Mouse (Mus musculus) G1E-ER4 (cell line): ENCODE results near the gene Eif2b5. TPM values are rescaled to one million over a fixed set of nuclear protein-coding genes. Genes with fewer than 3 reads are reported as not detected.

ENCODE experiments used
- GATA1 ChIP-seq: IDR thresholded peaks from one replicate; pipeline ENCODE4 v1.8.0; 2012; ENCODE audit warnings: low read length, inconsistent platforms
- polyA plus RNA-seq: library from polyadenylated mRNA; stranded (reverse); fragments of >175 nt; gene quantifications from 2 replicates; pipeline ENCODE4 v1.2.3, GENCODE M21; 2012

Eif2b5 gene
- polyA plus RNA-seq, 1 experiment: 41.0 TPM

DNA sequence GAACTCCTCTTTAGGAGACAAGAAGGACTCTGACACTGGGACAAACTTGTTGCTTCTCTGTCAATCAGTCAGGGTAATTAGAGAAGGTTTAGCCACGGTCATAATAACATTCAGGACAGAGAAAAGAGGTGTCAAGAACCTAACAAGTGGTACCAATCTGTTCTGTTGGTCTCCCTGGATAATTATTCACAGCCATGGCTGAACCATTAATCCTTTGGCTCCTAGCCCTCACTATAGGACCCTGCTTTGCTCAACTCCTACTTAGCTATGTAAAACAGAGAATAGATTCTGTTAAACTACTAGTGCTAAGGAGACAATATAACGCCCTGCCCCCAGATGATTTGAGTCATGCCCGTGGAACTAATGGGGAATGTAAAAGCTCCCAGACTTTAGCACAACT lies 12.6 kb upstream of the Eif2b5 start:
- TF ChIP-seq GATA1: no peak

DNA sequence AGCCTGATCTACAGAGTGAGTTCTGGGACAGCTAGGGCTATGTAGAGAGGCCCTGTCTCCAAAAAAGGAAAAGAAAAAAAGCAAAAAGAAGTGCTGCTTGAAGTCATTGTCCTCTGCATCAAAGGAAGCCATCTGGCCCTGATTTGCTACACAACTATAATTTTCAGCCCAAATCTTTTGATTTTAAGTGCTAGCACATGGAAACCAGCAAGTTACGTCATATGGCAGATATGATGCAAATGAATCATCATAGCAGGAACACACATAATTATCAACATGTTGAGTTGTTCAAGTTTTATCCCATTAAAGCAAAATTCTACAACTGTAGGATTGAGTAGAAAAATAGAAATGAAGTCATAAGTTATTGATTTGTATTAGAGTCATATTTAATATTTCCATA lies 10.5 kb upstream of the Eif2b5 start:
- TF ChIP-seq GATA1: no peak

DNA sequence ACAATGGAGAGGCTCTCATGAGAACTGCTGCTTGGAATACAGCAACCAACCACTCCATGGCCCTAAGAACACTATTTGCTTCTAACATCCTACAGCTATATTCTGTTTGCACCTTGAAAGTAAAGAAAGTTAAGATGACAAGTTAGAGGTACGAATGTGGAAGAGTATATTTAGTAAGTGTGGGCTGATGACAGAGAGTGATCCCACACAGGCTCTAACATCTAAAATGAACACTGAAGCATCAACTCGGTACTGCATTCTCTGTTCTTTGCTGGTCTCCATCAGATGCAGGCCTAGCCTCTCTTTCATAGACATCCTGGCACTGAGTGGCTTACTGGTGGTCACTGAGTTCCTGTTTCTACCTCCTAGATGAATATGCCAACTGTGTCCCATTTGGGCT lies 9.4 kb upstream of the Eif2b5 start:
- no peak for TF ChIP-seq GATA1

DNA sequence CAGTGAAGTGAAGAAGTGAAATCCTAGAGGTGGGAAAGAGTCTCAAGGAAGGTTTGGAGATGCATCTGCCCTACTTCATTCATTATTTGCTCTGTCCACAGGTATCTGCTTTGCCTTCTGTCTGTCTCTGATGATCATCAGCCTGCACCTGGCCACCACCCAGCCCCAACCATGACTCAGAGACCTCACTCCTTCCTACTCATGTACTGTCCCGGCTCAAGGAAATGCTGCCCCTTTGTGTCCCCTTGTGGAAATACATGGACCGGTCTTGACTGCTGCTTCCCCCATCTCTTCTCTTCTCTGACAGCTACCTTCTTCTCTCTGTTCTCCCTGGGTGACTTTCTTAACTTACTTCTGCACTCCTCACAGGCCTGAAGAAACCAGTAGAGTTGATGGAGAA lies 8.0 kb upstream of the Eif2b5 start:
- TF ChIP-seq GATA1: no peak

DNA sequence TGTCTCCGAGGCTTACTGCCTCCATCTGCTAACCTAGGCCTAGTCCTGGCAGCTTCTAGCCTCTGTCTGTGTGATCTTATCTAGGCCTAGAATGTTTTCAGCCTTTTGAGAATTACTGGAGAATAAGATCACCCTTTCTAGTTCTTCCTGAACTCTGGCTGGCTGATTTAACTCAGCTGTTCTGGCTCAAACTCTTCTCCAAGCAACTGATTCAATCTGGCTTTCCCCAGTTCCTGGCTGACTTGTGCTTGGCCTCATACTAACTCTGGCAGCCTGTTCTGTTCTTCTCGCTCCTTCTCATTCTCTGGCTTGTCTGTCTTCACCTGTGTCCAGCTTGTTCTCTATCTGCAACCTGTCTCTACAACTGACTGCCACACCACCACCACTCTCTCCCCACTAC lies 7.3 kb upstream of the Eif2b5 start:
- no peak for TF ChIP-seq GATA1

DNA sequence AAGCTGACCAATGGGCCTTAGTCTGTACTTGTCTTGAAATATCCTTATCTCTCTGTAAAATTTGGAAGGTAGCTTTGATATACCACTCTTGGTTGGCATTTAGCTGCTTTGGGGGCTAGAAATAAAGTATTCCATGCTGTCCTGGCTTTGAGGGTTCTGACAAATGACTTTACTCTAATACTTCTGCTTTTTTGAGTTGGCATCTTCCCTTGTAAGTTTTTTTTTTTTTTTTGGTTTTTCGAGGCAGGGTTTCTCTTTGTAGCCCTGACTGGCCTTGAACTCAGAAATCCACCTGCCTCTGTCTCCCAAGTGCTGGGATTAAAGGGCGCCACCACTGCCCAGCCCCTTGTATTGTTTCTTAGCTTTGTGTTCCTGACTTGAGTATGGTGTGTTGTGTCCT lies 5.2 kb upstream of the Eif2b5 start:
- no peak for TF ChIP-seq GATA1

DNA sequence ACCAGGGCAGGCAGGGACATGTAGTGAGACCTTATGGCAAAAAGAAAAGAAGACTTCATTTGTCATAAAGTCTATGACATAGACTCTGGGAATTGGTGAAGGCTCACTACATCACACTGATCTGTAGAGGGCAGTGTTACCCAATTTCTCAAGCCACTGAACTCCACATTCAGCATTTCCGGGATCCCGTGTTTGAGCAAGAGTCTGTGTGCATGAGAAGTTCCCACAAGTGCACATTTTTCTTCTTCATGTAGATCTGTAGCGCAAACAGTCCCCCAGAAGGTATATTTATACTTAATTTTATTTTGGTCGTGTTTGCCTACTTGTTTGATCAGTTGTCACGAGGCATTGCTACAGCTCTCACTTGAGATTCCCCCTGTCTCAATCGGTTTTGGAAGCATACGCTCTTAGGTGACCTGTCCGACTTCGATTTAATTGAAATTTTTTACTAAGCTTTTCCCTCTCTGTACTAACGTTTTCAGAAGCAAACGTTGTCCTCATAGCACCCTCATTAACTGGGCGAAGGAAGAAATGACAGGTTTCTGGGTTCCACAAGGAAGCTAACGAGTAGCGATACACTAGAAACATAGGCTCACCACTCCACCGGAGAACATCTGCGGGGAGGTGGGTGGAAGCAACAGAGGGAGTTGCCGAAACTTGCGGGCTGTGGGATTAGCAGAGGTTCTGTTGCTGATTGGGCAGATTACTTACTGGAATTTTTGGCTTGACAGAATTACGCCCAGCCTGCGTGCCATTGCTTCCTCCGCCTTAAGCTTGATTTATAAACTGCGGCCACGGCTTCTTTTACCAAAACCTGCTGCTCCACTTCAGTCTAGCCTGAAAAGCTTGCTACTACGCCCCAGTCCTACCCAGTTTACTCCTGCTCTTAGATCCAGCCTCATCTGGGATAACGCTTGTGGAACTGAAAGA lies 1.7 kb upstream of the Eif2b5 start:
- TF ChIP-seq GATA1: no peak

DNA sequence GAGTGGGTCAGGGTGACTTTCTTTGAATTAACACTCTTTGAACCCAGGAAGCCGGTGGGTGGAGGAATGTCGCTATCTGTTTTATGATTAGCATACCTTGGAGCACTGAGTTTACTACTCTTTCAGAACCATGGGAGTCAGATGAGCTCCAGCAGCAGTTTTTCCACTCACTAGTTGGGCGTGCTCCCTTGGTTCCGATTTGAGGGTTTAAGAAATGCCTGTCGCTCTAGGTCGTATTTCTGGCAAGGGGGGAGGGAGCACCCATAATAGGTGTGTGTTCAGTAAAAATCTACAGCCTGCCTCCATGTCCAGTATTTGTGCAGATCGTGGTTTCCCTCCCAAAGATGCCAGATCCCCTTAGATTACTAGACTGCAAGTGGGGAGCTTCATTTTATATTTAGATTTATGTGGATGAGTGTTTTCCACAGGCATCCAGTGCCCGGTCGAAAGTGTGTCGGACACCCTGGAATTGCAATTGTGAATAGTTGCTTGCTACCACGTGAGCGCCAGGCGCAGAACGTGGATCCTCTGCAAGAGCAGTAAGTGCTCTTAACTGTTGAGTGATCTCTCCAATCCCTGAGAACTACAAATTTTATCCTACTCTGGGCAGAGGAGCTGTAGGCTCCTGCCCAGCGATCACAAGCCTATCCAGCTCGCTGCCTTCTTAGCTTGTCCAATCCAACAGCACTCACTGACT lies 489 bp upstream of the Eif2b5 start:
- TF ChIP-seq GATA1: no peak

DNA sequence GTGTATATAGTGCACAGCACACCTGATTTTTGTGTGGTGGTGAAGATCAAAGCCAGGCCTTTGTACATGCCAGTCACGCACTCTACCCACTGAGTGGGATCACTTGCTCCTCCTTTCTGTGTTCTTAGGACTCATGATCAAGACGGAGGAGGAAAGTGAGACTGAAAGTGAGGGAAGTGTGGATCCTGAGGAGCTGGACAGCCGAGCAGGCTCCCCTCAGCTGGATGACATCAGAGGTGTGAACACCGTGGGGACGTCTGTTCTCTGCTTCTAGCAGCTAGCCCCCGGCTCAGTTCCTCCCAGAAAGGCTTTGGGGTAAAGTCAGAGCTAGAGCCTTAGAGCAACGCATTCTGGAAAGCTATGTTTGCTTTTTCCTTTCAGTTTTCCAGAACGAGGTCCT lies 7.4 kb downstream of the Eif2b5 start:
- no peak for TF ChIP-seq GATA1

DNA sequence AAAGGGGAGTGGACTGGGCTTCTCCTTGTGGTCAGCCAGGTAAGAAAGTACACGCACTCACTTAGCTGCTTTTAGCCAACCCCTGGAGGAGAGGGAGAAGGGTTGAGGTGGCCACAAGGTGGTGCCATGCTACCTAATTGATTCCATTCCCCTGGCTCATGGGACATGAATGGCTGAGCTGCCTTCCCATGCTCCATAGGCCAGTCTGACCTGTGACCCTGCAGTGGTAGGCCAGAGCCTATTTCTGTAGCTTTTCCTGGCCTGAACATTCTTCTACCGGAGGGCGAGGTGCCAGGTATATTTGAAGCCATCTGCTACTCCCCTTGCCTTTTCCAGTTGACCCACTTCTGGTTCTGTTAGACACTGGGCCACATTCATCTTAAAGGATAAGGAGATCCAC lies 10.7 kb downstream of the Eif2b5 start:
- TF ChIP-seq GATA1: no peak

DNA sequence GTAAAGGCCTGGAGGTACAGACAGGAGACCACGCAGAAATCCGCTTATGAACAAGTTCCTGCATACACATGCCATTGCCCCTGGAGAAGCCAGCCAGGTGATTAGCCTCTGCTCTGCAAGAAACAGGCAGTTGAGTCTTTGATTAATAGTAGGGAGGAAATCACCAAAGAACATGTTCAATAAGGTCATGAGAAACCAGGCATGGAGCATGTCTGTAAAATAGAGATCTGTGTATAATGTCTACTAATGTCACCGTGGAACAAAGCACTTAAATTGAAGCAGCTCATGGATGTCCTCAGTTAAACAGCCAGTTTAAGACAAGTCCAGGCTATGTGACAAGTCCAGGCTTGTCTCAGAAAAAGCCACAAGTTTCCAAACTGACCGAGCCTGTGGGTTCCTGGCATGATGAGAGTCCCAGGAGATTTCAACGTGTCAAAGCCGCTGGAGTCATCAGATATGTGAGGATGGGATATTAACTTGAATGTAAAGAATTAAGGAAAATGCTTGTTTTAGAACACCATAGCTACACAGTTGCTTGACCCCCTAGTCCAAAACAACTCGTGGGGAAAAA lies 12.7 kb downstream of the Eif2b5 start:
- no peak for TF ChIP-seq GATA1

DNA sequence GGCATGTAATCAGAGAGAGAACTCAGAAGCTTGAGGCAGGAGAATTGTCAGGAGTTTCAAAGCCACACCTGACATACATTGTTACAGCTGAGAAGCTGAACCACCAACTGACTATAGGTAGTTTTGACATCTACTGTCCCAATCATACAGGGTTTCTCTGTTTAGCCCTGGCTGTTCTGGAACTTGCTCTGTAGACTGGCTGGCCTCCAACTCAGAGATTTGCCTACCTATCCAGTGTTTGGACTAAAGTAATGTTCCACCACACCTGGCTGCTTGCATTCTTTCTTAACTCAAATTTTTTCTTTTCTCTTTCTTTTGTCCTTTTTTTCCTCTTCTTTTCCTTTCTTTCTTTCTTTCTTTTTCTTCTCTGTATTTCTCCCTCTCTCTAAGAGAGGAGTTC lies 17.4 kb downstream of the Eif2b5 start:
- TF ChIP-seq GATA1: no peak

DNA sequence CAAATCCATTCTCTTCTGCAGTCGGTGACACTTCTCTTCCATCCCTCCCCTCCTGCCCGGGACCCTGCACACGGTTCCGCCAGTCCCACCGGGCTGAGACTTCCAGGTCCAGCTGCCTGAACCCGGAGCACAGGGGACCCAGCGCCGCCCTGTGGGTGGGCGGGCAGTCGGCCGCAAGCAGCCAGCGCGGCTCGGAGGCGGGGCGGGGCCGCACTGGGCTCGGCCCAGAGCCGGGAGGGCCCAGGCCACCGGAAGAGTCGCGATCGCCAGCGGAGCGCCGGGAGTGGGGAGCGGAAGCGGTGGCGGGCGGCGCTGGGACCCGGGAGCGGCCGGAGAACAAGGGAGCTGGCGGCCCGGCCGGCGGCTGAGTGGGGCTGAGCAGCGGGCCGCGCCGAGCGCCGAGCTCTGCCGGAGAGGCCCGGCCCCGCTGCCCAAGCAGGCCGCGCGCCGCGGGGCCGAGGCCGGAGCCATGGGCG lies 18.1 kb downstream of the Eif2b5 start, which contains the start of gene Dvl3:
Gene Dvl3, plus strand, starts transcription at position 257 of the 476 bp plus-strand sequence.
- TF ChIP-seq GATA1: no peak

DNA sequence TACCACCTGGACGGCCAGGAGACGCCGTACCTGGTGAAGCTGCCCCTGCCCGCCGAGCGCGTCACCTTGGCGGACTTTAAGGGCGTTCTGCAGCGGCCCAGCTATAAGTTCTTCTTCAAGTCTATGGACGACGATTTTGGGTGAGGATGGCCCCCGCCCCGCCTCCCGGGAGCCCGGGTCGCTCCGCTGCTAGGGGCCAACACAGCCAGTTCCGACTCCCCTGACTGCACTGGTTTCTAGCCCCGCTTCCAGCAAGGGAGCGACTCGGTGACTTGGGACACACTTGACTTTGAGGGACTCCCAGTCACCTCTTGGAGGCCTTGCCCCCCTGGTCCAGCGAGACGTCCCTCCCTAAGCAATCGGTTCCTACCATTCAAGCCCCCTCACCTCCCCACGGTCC lies 18.6 kb downstream of the Eif2b5 start:
- TF ChIP-seq GATA1: no peak

DNA sequence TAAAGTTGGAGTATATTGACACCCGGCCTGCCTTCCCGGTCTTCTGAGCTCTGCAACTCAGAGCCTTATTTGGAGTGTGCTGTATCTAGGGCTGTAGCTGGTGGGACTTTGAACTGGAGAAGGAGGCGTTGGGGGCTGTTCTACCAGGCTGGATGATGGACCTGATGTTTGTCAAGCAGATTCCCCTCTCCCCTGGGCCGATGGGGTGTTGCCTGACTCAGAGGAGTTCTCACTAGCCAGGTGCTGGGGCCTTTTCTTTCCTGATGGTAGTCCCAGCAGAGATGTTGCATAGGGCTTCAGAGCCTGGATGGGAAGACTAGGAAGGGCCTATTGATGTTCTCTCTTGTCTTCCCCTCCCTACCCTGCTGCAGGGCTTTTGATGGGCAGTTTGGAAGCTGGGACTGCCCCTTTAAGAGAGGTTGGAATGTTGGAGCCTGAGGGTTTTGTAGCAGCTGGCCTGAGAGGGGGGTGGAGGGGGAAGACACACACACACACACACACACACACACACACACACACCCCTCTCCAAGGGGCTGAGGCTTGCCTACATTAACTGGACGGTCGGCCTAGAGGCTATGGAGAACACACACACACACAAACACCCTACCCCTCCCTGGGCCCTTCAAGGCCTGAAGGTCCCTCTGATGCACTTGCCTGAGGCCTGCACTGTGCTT lies 19.2 kb downstream of the Eif2b5 start:
- TF ChIP-seq GATA1: no peak

DNA sequence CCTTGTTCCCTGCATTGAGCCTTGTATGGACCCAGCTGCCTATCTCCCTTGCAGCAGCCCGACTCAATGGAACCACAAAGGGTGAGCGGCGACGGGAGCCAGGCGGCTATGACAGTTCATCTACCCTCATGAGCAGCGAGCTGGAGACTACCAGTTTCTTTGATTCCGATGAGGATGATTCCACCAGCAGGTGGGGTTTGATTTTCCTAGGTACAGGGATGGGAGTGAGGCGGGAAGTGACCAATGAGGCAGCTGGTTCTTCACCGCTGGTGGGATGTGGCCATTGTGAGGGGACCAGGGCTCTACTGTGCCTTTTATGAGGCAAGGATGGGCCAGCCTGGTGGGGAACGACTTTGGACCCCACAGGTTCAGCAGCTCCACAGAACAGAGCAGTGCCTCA lies 25.3 kb downstream of the Eif2b5 start:
- no peak for TF ChIP-seq GATA1
